Mouse (Mus musculus) monocyte, adult 5-6 weeks (primary cell): ENCODE measurements around the gene Erich6. TPM values are rescaled to one million over a fixed set of nuclear protein-coding genes. Genes with fewer than 3 reads are reported as not detected.
"Not testable (repeated sequence)": the region's sequence is repeated elsewhere in the genome, so short reads cannot be mapped to it uniquely, and the experiment has no call there.

ENCODE experiments used
- ATAC-seq: fragments of 153-309, 156-312 bp; replicated peaks from 2 replicates; pipeline ENCODE4 v1.8.0; 2017; ENCODE audit warnings: mild to moderate bottlenecking; ENCODE audit not compliant: low TSS enrichment, insufficient number of reproducible peaks, severe bottlenecking, poor library complexity, low FRiP score
- total RNA-seq: library from RNA; stranded (forward); fragments of 200-1000, 200-491, 200-594 nt; gene quantifications from 3 replicates; pipeline ENCODE4 v1.2.3, GENCODE M21; 2017

Erich6 gene
- total RNA-seq, 1 experiment from 2014 or later, result not detected

GRCm38 (mm10) chr3:58653907-58654306 is 16.9 kb upstream of the Erich6 start:
- ATAC-seq, result no peak

GRCm38 (mm10) chr3:58650328-58650727 is 13.3 kb upstream of the Erich6 start:
- ATAC-seq, result no peak

GRCm38 (mm10) chr3:58647179-58647578 is 10.2 kb upstream of the Erich6 start:
- ATAC-seq, result no peak

- ATAC-seq, result no peak
Measured at GRCm38 (mm10) chr3:58646180-58646579, 9.2 kb upstream of the Erich6 start.

- no peak for ATAC-seq
Measured at GRCm38 (mm10) chr3:58631693-58632092, 5.3 kb downstream of the Erich6 start.

GRCm38 (mm10) chr3:58624981-58625380 is 12.0 kb downstream of the Erich6 start:
- no peak for ATAC-seq

- no peak for ATAC-seq
Measured at GRCm38 (mm10) chr3:58622665-58623394, 14.2 kb downstream of the Erich6 start.

- ATAC-seq, result no peak
Measured at GRCm38 (mm10) chr3:58621066-58621465, 15.9 kb downstream of the Erich6 start.

- no peak for ATAC-seq
Measured at GRCm38 (mm10) chr3:58609985-58610384, 27.0 kb downstream of the Erich6 start.

GRCm38 (mm10) chr3:58608506-58608905 is 28.5 kb downstream of the Erich6 start:
- ATAC-seq, result no peak

GRCm38 (mm10) chr3:58593623-58594022 is 43.4 kb downstream of the Erich6 start:
- no peak for ATAC-seq

GRCm38 (mm10) chr3:58592666-58593065 is 44.3 kb downstream of the Erich6 start:
- not testable (repeated sequence) for ATAC-seq

GRCm38 (mm10) chr3:58590544-58590943 is 46.5 kb downstream of the Erich6 start:
- ATAC-seq, result not testable (repeated sequence)

- ATAC-seq, result no peak
Measured at GRCm38 (mm10) chr3:58582788-58583426, 54.1 kb downstream of the Erich6 start.

- ATAC-seq, result no peak
Measured at GRCm38 (mm10) chr3:58582297-58582696, 54.7 kb downstream of the Erich6 start.

- ATAC-seq, result 0 out of 2 replicates have a peak, but pooled peaks have one; percentile 18
Measured at GRCm38 (mm10) chr3:58581530-58581929, 55.5 kb downstream of the Erich6 start.

- ATAC-seq, result no peak
Measured at GRCm38 (mm10) chr3:58577506-58578050, 59.4 kb downstream of the Erich6 start.

GRCm38 (mm10) chr3:58577067-58577503 is 59.9 kb downstream of the Erich6 start:
- no peak for ATAC-seq

GRCm38 (mm10) chr3:58576137-58577066 is 60.6 kb downstream of the Erich6 start, which contains the start of gene Selenot:
Gene Selenot, plus strand, starts transcription at chr3:58576636.
- ATAC-seq, result peak; percentile 90
